Mouse (Mus musculus) stomach, embryonic 15.5 days (tissue): ENCODE results near the gene Pmp22. TPM values are rescaled to one million over a fixed set of nuclear protein-coding genes. Genes with fewer than 3 reads are reported as not detected.

Experiments used
- ATAC-seq: fragments of 200-750 bp; cut with Nextera tagmentation; 2 replicates; pipeline ENCODE4 v1.8.0; 2017; ENCODE audit warnings: low read depth, moderate number of reproducible peaks, moderate TSS enrichment; ENCODE audit not compliant: insufficient read depth, low FRiP score
- H3K27ac ChIP-seq: fragments of 300-500 bp; sonication (generic); 2 replicates; pipeline ENCODE4 v1.5.1; 2015; ENCODE audit warnings: mild to moderate bottlenecking, inconsistent platforms
- H3K27me3 ChIP-seq: fragments of 300-500 bp; sonication (generic); replicated peaks from 2 replicates; pipeline ENCODE4 v1.6.1; 2015; ENCODE audit warnings: inconsistent platforms
- H3K36me3 ChIP-seq: fragments of 300-500 bp; sonication (generic); 2 replicates; pipeline ENCODE4 v1.6.1; 2015; ENCODE audit warnings: inconsistent platforms
- H3K4me1 ChIP-seq: fragments of 300-500 bp; sonication (generic); 2 replicates; pipeline ENCODE4 v1.6.1; 2015; ENCODE audit warnings: inconsistent platforms
- H3K4me2 ChIP-seq: fragments of 300-500 bp; sonication (generic); 2 replicates; pipeline ENCODE4 v1.6.1; 2015; ENCODE audit warnings: mild to moderate bottlenecking, inconsistent platforms
- H3K4me3 ChIP-seq: fragments of 300-500 bp; sonication (generic); replicated peaks from 2 replicates; pipeline ENCODE4 v1.5.1; 2015; ENCODE audit warnings: inconsistent platforms
- H3K9ac ChIP-seq: fragments of 300-500 bp; sonication (generic); 2 replicates; pipeline ENCODE4 v1.6.1; 2015; ENCODE audit warnings: inconsistent platforms
- H3K9me3 ChIP-seq: fragments of 300-500 bp; sonication (generic); 2 replicates; pipeline ENCODE4 v1.6.1; 2016; ENCODE audit warnings: inconsistent platforms
- WGBS: fragments of 180-500 bp; shearing (Covaris S2); methylation state at CpG from one replicate; pipeline ENCODE4 v1.1.7; 2015; 5-methylcytosine and 5-hydroxymethylcytosine counted together
- polyA plus RNA-seq: library from polyadenylated mRNA; unstranded; fragments of >200 nt; fragmentation: Nextera tagmentation; extraction: Ambion mirVana; gene quantifications from 2 replicates; pipeline ENCODE4 v1.2.1, GENCODE M21; 2015

The Pmp22 gene
- polyA plus RNA-seq: 148 and 165 TPM in 2 replicates

- Histone ChIP-seq H3K9ac (no peak within 1 kb of the TSS), H3K27me3 (peaks cover 27% of the 10 kb centered on the region), H3K4me3 (peak within 1 kb of the TSS; percentile 21), H3K4me2 (peak within 1 kb of the TSS; percentile 38), H3K36me3 (no peaks in the 10 kb centered on the region), H3K9me3 (no peaks in the 10 kb centered on the region), H3K4me1 (peaks cover 32% of the 10 kb centered on the region), H3K27ac (no peak within 1 kb of the TSS)
- no peak for ATAC-seq
- 46% methylated on average over 2 of the region's 2 CpGs for WGBS
Observed at GRCm38 (mm10) chr11:63128784-63129183, at the start of gene Pmp22. Pmp22 (plus strand) TSS chr11:63128982.

- ATAC-seq: no peak
- no peak overlapping the region for H3K4me2 ChIP-seq
- no peak overlapping the region for H3K9ac ChIP-seq
- no peaks in the 10 kb centered on the region for H3K36me3 ChIP-seq
- no peak overlapping the region for H3K4me3 ChIP-seq
- H3K27me3 ChIP-seq: no peaks in the 10 kb centered on the region
- no peaks in the 10 kb centered on the region for H3K4me1 ChIP-seq
- no peaks in the 10 kb centered on the region for H3K9me3 ChIP-seq
- WGBS: 85% methylated on average over 3 of the region's 3 CpGs
- H3K27ac ChIP-seq: no peak overlapping the region
Observed at GRCm38 (mm10) chr11:63084536-63084935, 44.2 kb upstream of the Pmp22 start.

- Histone ChIP-seq H3K9me3 (no peaks in the 10 kb centered on the region), H3K36me3 (no peaks in the 10 kb centered on the region), H3K9ac (no peak overlapping the region), H3K4me3 (no peak overlapping the region), H3K27ac (no peak overlapping the region), H3K4me2 (no peak overlapping the region), H3K27me3 (no peaks in the 10 kb centered on the region), H3K4me1 (no peaks in the 10 kb centered on the region)
- 85% methylated on average over 6 of the region's 6 CpGs for WGBS
- no peak for ATAC-seq
Observed at GRCm38 (mm10) chr11:63088672-63089071, 40.1 kb upstream of the Pmp22 start.

- Histone ChIP-seq H3K27me3 (no peaks in the 10 kb centered on the region), H3K4me2 (no peak overlapping the region), H3K27ac (no peak overlapping the region), H3K9me3 (no peaks in the 10 kb centered on the region), H3K36me3 (no peaks in the 10 kb centered on the region), H3K4me3 (no peak overlapping the region), H3K9ac (no peak overlapping the region), H3K4me1 (no peaks in the 10 kb centered on the region)
- 31% methylated on average over 4 of the region's 4 CpGs for WGBS
- no peak for ATAC-seq
Observed at GRCm38 (mm10) chr11:63090210-63090609, 38.6 kb upstream of the Pmp22 start.

- H3K9me3 ChIP-seq: no peaks in the 10 kb centered on the region
- H3K36me3 ChIP-seq: no peaks in the 10 kb centered on the region
- no peak overlapping the region for H3K4me3 ChIP-seq
- no peaks in the 10 kb centered on the region for H3K4me1 ChIP-seq
- WGBS: 83% methylated on average over 6 of the region's 6 CpGs
- H3K9ac ChIP-seq: no peak overlapping the region
- no peaks in the 10 kb centered on the region for H3K27me3 ChIP-seq
- no peak overlapping the region for H3K27ac ChIP-seq
- H3K4me2 ChIP-seq: no peak overlapping the region
- ATAC-seq: no peak
Observed at GRCm38 (mm10) chr11:63090986-63091385, 37.8 kb upstream of the Pmp22 start.

GRCm38 (mm10) chr11:63092271-63092670 lies 36.5 kb upstream of the Pmp22 start:
- no peak overlapping the region for H3K9ac ChIP-seq
- H3K27me3 ChIP-seq: no peaks in the 10 kb centered on the region
- ATAC-seq: no peak
- no peak overlapping the region for H3K27ac ChIP-seq
- H3K9me3 ChIP-seq: no peaks in the 10 kb centered on the region
- no peaks in the 10 kb centered on the region for H3K36me3 ChIP-seq
- H3K4me2 ChIP-seq: no peak overlapping the region
- 60% methylated on average over 5 of the region's 5 CpGs for WGBS
- no peak overlapping the region for H3K4me3 ChIP-seq
- no peaks in the 10 kb centered on the region for H3K4me1 ChIP-seq

- Histone ChIP-seq H3K36me3 (no peaks in the 10 kb centered on the region), H3K4me2 (no peak overlapping the region), H3K9ac (no peak overlapping the region), H3K4me3 (no peak overlapping the region), H3K27me3 (no peaks in the 10 kb centered on the region), H3K27ac (no peak overlapping the region), H3K9me3 (no peaks in the 10 kb centered on the region), H3K4me1 (no peaks in the 10 kb centered on the region)
- 61% methylated on average over 5 of the region's 5 CpGs for WGBS
- no peak for ATAC-seq
Observed at GRCm38 (mm10) chr11:63093601-63094000, 35.2 kb upstream of the Pmp22 start.

GRCm38 (mm10) chr11:63094496-63094895 lies 34.3 kb upstream of the Pmp22 start:
- Histone ChIP-seq H3K9me3 (no peaks in the 10 kb centered on the region), H3K4me2 (no peak overlapping the region), H3K27ac (no peak overlapping the region), H3K4me1 (no peaks in the 10 kb centered on the region), H3K9ac (no peak overlapping the region), H3K4me3 (no peak overlapping the region), H3K36me3 (no peaks in the 10 kb centered on the region), H3K27me3 (no peaks in the 10 kb centered on the region)
- ATAC-seq: no peak
- WGBS: 90% methylated on average over 8 of the region's 8 CpGs

GRCm38 (mm10) chr11:63098016-63098415 lies 30.8 kb upstream of the Pmp22 start:
- H3K9ac ChIP-seq: no peak overlapping the region
- no peaks in the 10 kb centered on the region for H3K9me3 ChIP-seq
- ATAC-seq: no peak
- no peak overlapping the region for H3K4me3 ChIP-seq
- no peaks in the 10 kb centered on the region for H3K27me3 ChIP-seq
- H3K36me3 ChIP-seq: no peaks in the 10 kb centered on the region
- H3K27ac ChIP-seq: no peak overlapping the region
- no peak overlapping the region for H3K4me2 ChIP-seq
- no peaks in the 10 kb centered on the region for H3K4me1 ChIP-seq
- 79% methylated on average over 3 of the region's 3 CpGs for WGBS

GRCm38 (mm10) chr11:63099390-63099789 lies 29.4 kb upstream of the Pmp22 start:
- Histone ChIP-seq H3K27ac (no peak overlapping the region), H3K9me3 (no peaks in the 10 kb centered on the region), H3K36me3 (no peaks in the 10 kb centered on the region), H3K4me3 (no peak overlapping the region), H3K4me2 (no peak overlapping the region), H3K9ac (no peak overlapping the region), H3K27me3 (no peaks in the 10 kb centered on the region), H3K4me1 (no peaks in the 10 kb centered on the region)
- ATAC-seq: no peak
- 62% methylated on average over 3 of the region's 3 CpGs for WGBS

- H3K4me3 ChIP-seq: no peak overlapping the region
- H3K27ac ChIP-seq: no peak overlapping the region
- WGBS: 66% methylated on average over 7 of the region's 7 CpGs
- H3K36me3 ChIP-seq: no peaks in the 10 kb centered on the region
- no peak overlapping the region for H3K4me2 ChIP-seq
- H3K27me3 ChIP-seq: no peaks in the 10 kb centered on the region
- H3K9ac ChIP-seq: no peak overlapping the region
- ATAC-seq: no peak
- no peaks in the 10 kb centered on the region for H3K4me1 ChIP-seq
- no peaks in the 10 kb centered on the region for H3K9me3 ChIP-seq
Observed at GRCm38 (mm10) chr11:63103256-63103655, 25.5 kb upstream of the Pmp22 start.

GRCm38 (mm10) chr11:63104026-63104425 lies 24.8 kb upstream of the Pmp22 start:
- H3K4me1 ChIP-seq: no peaks in the 10 kb centered on the region
- H3K27me3 ChIP-seq: no peaks in the 10 kb centered on the region
- no peak overlapping the region for H3K9ac ChIP-seq
- H3K27ac ChIP-seq: no peak overlapping the region
- H3K9me3 ChIP-seq: no peaks in the 10 kb centered on the region
- H3K4me3 ChIP-seq: no peak overlapping the region
- H3K4me2 ChIP-seq: no peak overlapping the region
- no peak for ATAC-seq
- H3K36me3 ChIP-seq: no peaks in the 10 kb centered on the region
- WGBS: 85% methylated on average over 2 of the region's 2 CpGs

GRCm38 (mm10) chr11:63109230-63109775 lies 19.5 kb upstream of the Pmp22 start:
- Histone ChIP-seq H3K36me3 (no peaks in the 10 kb centered on the region), H3K4me2 (no peak overlapping the region), H3K9me3 (no peaks in the 10 kb centered on the region), H3K27me3 (no peaks in the 10 kb centered on the region), H3K27ac (no peak overlapping the region), H3K9ac (no peak overlapping the region), H3K4me1 (no peaks in the 10 kb centered on the region), H3K4me3 (no peak overlapping the region)
- 77% methylated on average over 1 of the region's 1 CpGs for WGBS
- ATAC-seq: no peak
